Mouse (Mus musculus) yolk sac, embryonic 10.5 days (tissue): Measurements from ENCODE around the gene Olfr1555-ps1.
"Not testable (repeated sequence)": the region's sequence is repeated elsewhere in the genome, so short reads cannot be mapped to it uniquely, and the experiment has no call there.

Source experiments
- DNase-seq: peaks from one replicate; pipeline ENCODE4 v3.0.0-alpha.2; 2017; ENCODE audit warnings: low spot score

Gene Olfr1555-ps1

DNA sequence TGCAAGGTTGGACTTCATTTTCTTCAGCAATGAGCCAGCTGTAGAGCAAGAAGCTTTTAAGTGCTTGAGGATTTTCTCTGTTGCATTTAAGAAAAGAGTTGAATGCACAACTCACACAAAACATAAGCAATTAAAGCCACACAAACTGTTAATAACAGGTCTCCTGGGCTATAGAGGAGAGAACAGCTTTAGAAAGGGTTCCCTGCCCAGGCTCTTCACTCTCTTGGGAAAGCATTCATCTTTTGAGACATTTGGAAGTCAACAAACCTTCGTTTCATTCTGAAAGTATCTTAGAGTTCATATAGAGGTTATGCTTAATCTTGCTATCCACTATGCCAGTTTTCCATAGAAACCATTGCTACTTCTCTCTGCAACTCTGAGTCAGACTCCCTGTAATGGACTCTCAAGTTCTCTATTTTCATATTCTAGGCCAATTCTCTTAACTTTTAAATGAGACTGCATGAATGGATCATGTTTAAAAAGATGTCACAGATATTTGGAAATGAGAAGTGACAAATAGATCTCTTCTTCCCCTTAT, at the start of gene Olfr1555-ps1:
TSS of gene Olfr1555-ps1 (minus strand) at position 51 of the 538 bp plus-strand sequence.
- DNase-seq: not testable (repeated sequence)

DNA sequence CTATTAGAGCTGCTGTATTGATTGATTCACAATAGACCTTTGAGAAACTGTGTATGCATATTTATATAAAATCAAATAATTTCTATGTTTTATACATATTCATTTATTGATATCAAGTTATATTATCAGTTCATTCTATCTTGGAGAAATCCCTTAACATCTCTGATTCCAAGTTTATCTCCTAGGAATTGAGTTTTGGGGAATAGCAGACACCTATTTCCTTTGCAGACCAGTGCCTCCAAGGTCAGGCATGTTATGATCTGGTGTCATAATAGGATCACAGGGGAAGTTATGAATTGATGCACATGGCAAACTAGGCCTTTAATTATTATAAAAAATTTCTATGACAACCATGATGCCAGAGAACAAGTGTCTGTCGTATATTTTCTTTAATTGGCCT, 30.4 kb upstream of the Olfr1555-ps1 start, which contains the start of gene Olfr1431:
TSS of gene Olfr1431 (plus strand) at position 301 of the 400 bp plus-strand sequence.
- no peak for DNase-seq

DNA sequence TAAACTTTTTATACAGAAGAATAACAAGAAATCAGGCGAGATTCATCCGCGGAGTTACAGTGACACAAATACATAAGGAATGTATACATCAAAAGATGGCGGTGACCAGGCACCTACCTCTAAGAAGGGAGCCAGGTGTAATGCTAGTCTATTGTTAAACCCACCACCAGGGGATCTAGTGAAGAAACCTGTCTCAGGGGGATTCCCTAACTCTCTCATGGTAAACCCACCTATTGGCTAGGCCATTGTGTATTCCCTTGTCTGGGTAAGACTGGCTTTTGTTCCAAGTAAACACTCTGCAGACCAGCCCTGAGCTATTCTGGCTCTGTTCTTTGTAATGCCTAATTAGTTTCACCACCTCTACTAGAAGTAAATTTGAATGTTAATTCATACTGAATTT, 29.2 kb upstream of the Olfr1555-ps1 start:
- not testable (repeated sequence) for DNase-seq

DNA sequence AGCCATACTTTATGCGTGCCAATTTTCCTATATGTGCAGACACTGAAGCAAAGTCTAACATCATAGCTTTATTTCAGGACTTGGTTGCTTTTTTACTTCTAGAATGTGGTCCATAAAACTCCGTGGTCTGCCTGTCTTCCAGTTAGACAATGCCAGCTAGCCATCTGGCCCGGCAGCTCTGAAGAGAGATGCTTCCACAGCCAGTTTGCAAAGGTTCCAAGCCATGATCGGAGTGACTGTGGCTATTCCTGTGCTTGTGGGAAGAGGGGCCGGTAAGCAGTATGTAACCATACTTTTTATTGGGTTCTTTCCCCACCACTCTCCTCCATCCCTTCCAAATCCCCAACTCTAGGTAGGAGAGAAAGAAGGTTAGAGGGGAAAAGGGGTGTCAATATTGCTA, 5.5 kb upstream of the Olfr1555-ps1 start:
- not testable (repeated sequence) for DNase-seq

DNA sequence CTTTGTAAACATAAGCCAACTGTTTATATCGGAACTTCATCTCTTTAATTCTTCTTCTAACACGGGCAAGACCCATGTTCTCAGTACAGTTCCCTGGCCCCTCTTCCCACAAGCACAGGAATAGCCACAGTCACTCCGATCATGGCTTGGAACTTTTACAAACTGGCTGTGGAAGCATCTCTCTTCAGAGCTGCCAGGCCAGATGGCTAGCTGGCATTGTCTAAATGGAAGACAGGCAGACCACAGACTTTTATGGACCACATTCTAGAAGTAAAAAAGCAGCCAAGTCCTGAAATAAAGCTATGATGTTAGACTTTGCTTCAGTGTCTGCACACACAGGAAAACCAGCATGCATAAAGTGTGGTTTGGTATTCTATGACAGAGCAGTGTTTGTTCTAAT, 24.5 kb downstream of the Olfr1555-ps1 start:
- no peak for DNase-seq

DNA sequence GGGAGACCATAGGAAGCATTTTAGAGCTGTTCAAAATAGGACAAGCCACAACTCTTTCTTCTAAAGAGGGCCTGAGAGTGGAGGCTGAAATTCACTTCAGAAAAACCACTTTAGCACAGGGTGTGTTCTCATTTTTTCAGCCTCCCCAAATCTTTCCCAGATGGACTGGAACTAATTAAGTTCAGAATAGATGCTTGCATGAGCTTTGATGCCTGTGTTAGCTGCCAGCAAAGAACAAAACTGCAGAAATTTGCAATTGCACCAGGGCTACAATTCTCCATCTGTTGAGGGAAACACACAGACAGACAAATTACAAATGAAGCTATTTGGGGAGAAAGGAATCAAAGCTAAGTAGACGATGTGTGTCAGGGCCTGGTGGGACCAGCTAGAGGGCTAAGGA, 26.6 kb downstream of the Olfr1555-ps1 start:
- DNase-seq: no peak

DNA sequence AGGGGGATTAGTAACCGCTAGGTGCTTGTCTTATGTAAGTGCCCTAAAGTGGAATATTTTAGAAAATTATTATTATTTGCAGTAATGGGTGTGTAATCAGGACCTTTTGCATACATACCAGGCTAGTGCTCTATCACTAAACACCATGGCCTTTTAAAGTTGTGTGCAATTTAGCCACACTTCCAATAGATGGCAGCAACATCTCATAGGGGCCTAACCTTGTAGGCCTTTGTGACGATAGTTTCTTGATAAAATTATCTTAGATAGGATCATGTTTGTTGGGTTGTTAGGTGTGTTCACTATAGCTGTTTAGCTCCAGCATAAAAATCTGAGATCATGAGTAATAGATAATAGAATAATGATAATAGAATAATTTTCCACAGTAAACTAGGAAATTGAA, 35.6 kb downstream of the Olfr1555-ps1 start:
- peak; percentile 3 for DNase-seq

DNA sequence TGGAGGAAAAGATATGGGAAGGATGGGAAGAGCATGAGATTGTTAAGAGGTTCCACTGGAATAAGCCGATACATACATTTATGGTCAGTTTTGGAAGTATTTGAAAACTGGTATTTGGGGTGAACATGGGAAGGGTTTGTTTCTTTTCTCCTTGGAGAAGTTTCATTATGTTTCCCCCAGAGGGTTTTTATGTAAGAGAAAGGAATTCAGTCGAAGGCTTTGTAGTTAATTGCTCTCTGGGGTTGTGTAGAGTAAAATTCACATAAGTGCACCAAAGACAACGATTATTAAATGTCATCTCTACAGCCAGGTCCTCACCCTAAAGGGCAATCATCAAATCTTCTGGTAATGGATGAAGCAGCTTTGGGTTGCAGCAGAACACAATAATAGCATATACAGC, 46.8 kb downstream of the Olfr1555-ps1 start, which contains the start of gene Olfr76:
TSS of gene Olfr76 (minus strand) at position 101 of the 400 bp plus-strand sequence.
- DNase-seq: no peak

DNA sequence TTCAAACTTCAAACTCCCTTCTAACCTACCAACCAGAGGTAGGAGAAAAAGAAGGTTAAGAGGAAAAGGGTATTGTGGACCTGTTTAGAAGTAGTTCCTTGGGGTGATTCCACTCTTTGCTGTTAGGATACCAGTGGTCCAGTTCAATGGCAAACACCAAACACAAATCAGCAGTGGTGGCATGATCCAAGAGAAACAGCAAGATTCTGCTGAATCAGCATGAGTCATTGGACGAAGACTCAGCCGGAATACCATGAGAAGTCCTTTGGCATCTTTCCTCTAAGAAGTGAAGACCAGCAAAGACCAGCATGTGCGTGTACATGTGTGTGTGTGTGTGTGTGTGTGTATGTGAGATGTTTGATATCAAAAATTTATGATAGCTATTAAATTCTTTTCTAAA, 53.4 kb downstream of the Olfr1555-ps1 start:
- no peak for DNase-seq

DNA sequence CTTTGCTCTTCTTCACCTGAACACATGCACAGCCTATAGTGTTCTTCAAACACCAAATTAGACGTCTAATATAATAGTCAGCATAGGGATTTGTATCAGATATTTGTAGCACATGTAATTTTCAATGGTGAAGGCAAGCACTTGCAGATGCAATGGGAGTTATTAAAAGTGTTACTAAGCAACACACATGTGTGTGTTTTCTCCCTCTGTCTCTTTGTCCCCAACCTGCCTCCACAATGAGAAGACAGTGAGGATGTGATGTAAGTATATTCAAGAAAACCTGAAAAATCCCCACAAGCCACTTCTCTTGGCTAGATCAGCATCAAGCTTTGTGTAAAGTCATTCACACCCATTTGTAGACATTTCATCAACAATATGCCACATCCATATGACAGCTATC, 54.1 kb downstream of the Olfr1555-ps1 start, which contains the start of gene Olfr1428:
TSS of gene Olfr1428 (minus strand) at position 101 of the 400 bp plus-strand sequence.
- no peak for DNase-seq
